Mouse (Mus musculus): ENCODE measurements around the gene Sox5.

DNA sequence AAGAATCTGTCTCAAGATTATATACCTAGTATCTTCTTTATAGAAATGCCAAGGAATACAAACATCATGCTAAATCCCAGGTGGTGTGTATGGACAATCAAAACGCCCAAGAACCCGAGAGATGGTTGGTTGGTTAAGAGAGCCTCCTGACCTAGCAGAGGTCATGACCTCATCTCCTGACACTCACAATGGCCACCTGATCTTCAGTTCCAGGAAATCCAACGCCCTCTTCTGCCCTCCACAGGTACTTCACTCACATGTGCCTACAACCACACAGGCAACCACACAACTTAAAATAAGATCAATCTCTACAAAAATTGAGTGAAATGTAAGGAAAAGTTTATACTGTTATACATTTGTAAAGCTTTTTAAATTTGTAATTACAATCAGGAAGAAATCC is 12.6 kb upstream of the Sox5 start:
- TF ChIP-seq CTCF (IDR thresholded peaks at IDR 0.05; ENCODE audit: extremely low read depth, insufficient read depth, insufficient read length, insufficient replicate concordance) (no peak), POLR2A (IDR thresholded peaks at IDR 0.05; ENCODE audit: low read depth, low read length) (no peak)

All from spleen, adult 2 months (tissue).